Mouse (Mus musculus): ENCODE results near the gene Gm13693. TPM values are rescaled to one million over a fixed set of nuclear protein-coding genes. Genes with fewer than 3 reads are reported as not detected.

Gene Gm13693
- polyA plus RNA-seq, 1 experiment from 2014 or later = not detected

Other genes with a start within 250 kb of the Gm13693 start
- gene Itgav, start 237.1 kb upstream of the Gm13693 start, polyA plus RNA-seq (2014; fragmentation: Nextera tagmentation; extraction: Ambion mirVana) = 92.5 and 105 TPM in 2 replicates
- 21.0 TPM in 2 replicates for gene Fam171b, start 148.9 kb upstream of the Gm13693 start, polyA plus RNA-seq (2014; fragmentation: Nextera tagmentation; extraction: Ambion mirVana)
- 0.53 TPM in 1 of 2 replicates, not detected in the other for gene Zswim2, start 20.3 kb upstream of the Gm13693 start, polyA plus RNA-seq (2014; fragmentation: Nextera tagmentation; extraction: Ambion mirVana)
- not detected in 2 replicates for gene Gm13698, start 5.8 kb upstream of the Gm13693 start, polyA plus RNA-seq (2014; fragmentation: Nextera tagmentation; extraction: Ambion mirVana)
- gene Gm13695, start 5.8 kb downstream of the Gm13693 start, polyA plus RNA-seq (2014; fragmentation: Nextera tagmentation; extraction: Ambion mirVana) = not detected in 2 replicates
- gene Gm13696, start 11.6 kb downstream of the Gm13693 start, polyA plus RNA-seq (2014; fragmentation: Nextera tagmentation; extraction: Ambion mirVana) = not detected in 2 replicates
- gene Gm13694, start 17.4 kb downstream of the Gm13693 start, polyA plus RNA-seq (2014; fragmentation: Nextera tagmentation; extraction: Ambion mirVana) = not detected in 2 replicates
- not detected in 2 replicates for gene Gm13697, start 23.2 kb downstream of the Gm13693 start, polyA plus RNA-seq (2014; fragmentation: Nextera tagmentation; extraction: Ambion mirVana)
- not detected in 2 replicates for gene Gm13691, start 29.1 kb downstream of the Gm13693 start, polyA plus RNA-seq (2014; fragmentation: Nextera tagmentation; extraction: Ambion mirVana)

All from embryonic facial prominence, embryonic 14.5 days (tissue).